Mouse (Mus musculus): Measurements from ENCODE around the gene Aoah. TPM values are rescaled to one million over a fixed set of nuclear protein-coding genes. Genes with fewer than 3 reads are reported as not detected.

Aoah gene
- total and polyA plus RNA-seq, 3 experiments = 0.17 TPM; not detected in 2

DNA sequence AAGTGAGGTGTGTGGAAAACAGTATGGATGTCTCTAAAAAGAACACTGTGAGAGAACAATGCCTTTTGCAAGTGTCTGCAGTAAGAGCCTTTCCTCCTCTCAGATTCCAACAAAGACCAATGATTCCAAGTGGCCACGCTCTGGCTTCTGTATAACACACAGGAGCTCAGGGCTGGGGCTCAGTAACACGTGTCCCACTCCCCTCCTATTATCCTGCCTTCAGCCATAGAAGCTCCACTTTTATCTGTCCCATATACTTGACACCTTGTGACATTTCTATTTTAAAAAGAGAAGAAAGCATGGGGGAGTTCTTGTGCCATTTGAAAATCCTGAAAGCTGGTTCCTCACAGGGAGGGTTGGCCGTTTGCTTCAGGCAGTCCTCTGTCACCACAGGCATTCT is 219.7 kb downstream of the Aoah start:
- Histone ChIP-seq H3K27ac (ENCODE audit: insufficient read depth, low read depth) (no peak overlapping the region), H3K9ac (ENCODE audit: insufficient read depth, low read depth) (no peak overlapping the region), H3K27me3 (replicated peaks) (no peaks in the 10 kb centered on the region), H3K4me2 (ENCODE audit: insufficient read depth, low read depth, poor library complexity, severe bottlenecking) (no peak overlapping the region), H3K4me3 (replicated peaks in 1 of 3; ENCODE audit: low read depth in 2 of 3, low read length in 2 of 3, poor library complexity in 1 of 3) (no peak overlapping the region), H3K9me3 (replicated peaks; ENCODE audit: low read length) (no peaks in the 10 kb centered on the region), H3K79me2 (replicated peaks; ENCODE audit: control insufficient read depth, extremely low read depth, insufficient read depth, poor library complexity, severe bottlenecking) (no peaks in the 10 kb centered on the region), H3K36me3 (replicated peaks in 1 of 2; ENCODE audit: control insufficient read depth in 1 of 2, insufficient read depth in 1 of 2, low read length in 1 of 2) (no peaks in the 10 kb centered on the region), H3K4me1 (ENCODE audit: control insufficient read depth in 1 of 2, insufficient read depth in 2 of 2) (no peaks in the 10 kb centered on the region)
- dilution Hi-C loops (cut with MboI; ENCODE audit: extremely low pct_ligation_motif_present, extremely low pct_unique_long_range_greater_than_20kb, low sequenced_read_pairs) (no loop called here), in situ Hi-C loops (cut with MboI; ENCODE audit: low pct_ligation_motif_present, low pct_unique_long_range_greater_than_20kb, low sequenced_read_pairs) (no loop called here)
- TF ChIP-seq SMC3 (IDR thresholded peaks at IDR 0.05; ENCODE audit: low read depth, low read length) (no peak), MYC (IDR thresholded peaks at IDR 0.05; ENCODE audit: low read depth, low read length) (no peak), ZKSCAN1 (IDR thresholded peaks at IDR 0.05; ENCODE audit: borderline replicate concordance, low read depth, low read length) (no peak), POLR2A (IDR thresholded peaks at IDR 0.05; ENCODE audit: low read depth, low read length) (no peak), JUN (IDR thresholded peaks at IDR 0.05; ENCODE audit: insufficient read depth, low read depth, low read length) (no peak), ELF1 (IDR thresholded peaks at IDR 0.05; ENCODE audit: low read depth, low read length) (no peak), MAZ (IDR thresholded peaks at IDR 0.05; ENCODE audit: low read depth, low read length) (no peak), SIN3A (IDR thresholded peaks at IDR 0.05; ENCODE audit: low read length) (no peak), KAT2A (IDR thresholded peaks at IDR 0.05; ENCODE audit: insufficient replicate concordance, low read length) (no peak), CHD1 (IDR thresholded peaks at IDR 0.05; ENCODE audit: low read depth, low read length) (no peak), USF2 (conservative IDR thresholded peaks at IDR 0.05; ENCODE audit: low read depth, low read length) (no peak), TBP (conservative IDR thresholded peaks at IDR 0.05; ENCODE audit: low read depth, low read length) (no peak), RCOR1 (conservative IDR thresholded peaks at IDR 0.05; ENCODE audit: low read depth, low read length) (no peak), CHD2 (IDR thresholded peaks at IDR 0.05; ENCODE audit: low read length) (no peak), UBTF (IDR thresholded peaks at IDR 0.05; ENCODE audit: low read depth, low read length) (no peak), MXI1 (IDR thresholded peaks at IDR 0.05; ENCODE audit: low read depth, low read length) (no peak), TCF12 (IDR thresholded peaks at IDR 0.05; ENCODE audit: low read depth, low read length) (no peak), USF1 (IDR thresholded peaks at IDR 0.05; ENCODE audit: low read depth, low read length) (no peak)
- no peak for DNase-seq (ENCODE audit: extremely low read depth)

DNA sequence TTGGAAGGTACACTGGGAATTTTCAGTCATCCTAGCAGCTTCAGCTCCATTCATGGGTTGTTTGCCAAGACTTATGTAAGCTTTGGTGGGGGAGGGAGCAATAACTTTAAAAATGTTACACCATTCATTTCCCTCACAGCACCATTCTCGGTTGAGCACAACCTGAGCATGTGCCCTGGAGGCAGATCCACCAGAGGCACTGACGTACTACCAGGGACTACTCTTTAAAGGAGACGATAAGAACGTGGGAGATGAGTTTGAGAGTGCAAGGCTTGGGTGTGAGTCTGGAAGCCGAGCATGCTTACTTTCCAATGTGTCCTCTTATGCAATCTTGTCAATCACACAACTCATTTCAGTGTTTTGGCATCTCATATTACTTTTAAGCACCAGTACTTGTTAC is 230.9 kb downstream of the Aoah start:
- dilution Hi-C loops (cut with MboI; ENCODE audit: extremely low pct_ligation_motif_present, extremely low pct_unique_long_range_greater_than_20kb, low sequenced_read_pairs) = no loop called here

More for the DNA sequence above, 230.9 kb downstream of the Aoah start:
- Histone ChIP-seq H3K4me2 (ENCODE audit: insufficient read depth, low read depth, poor library complexity, severe bottlenecking) (no peak overlapping the region), H3K4me3 (replicated peaks in 1 of 3; ENCODE audit: low read depth in 2 of 3, low read length in 2 of 3, poor library complexity in 1 of 3) (no peak overlapping the region), H3K4me1 (ENCODE audit: control insufficient read depth in 1 of 2, insufficient read depth in 2 of 2) (no peaks in the 10 kb centered on the region), H3K9ac (ENCODE audit: insufficient read depth, low read depth) (no peak overlapping the region), H3K27me3 (replicated peaks) (no peaks in the 10 kb centered on the region), H3K27ac (ENCODE audit: insufficient read depth, low read depth) (no peak overlapping the region), H3K36me3 (replicated peaks in 1 of 2; ENCODE audit: control insufficient read depth in 1 of 2, insufficient read depth in 1 of 2, low read length in 1 of 2) (no peaks in the 10 kb centered on the region), H3K79me2 (replicated peaks; ENCODE audit: control insufficient read depth, extremely low read depth, insufficient read depth, poor library complexity, severe bottlenecking) (no peaks in the 10 kb centered on the region), H3K9me3 (replicated peaks; ENCODE audit: low read length) (no peaks in the 10 kb centered on the region)
- no peak for TF ChIP-seq CTCF (conservative IDR thresholded peaks at IDR 0.05 in 1 of 2, IDR thresholded peaks at IDR 0.05 in 1 of 2; ENCODE audit: low read depth in 2 of 2, low read length in 2 of 2)
- TF ChIP-seq ELF1 (IDR thresholded peaks at IDR 0.05; ENCODE audit: low read depth, low read length) = no peak
- no peak for TF ChIP-seq IRF4 (IDR thresholded peaks at IDR 0.05; ENCODE audit: low read depth, low read length)
- TF ChIP-seq USF2 (conservative IDR thresholded peaks at IDR 0.05; ENCODE audit: low read depth, low read length) = no peak
- TF ChIP-seq NELFE (IDR thresholded peaks at IDR 0.05; ENCODE audit: low read depth, low read length) = no peak
- TF ChIP-seq HCFC1 (IDR thresholded peaks at IDR 0.05; ENCODE audit: low read depth, low read length) = no peak
- no peak for TF ChIP-seq PAX5 (IDR thresholded peaks at IDR 0.05; ENCODE audit: low read length)
- TF ChIP-seq ETS1 (conservative IDR thresholded peaks at IDR 0.05; ENCODE audit: low read depth, low read length) = no peak
- no peak for TF ChIP-seq EP300 (IDR thresholded peaks at IDR 0.05; ENCODE audit: low read length)
- no peak for TF ChIP-seq RCOR1 (conservative IDR thresholded peaks at IDR 0.05; ENCODE audit: low read depth, low read length)
- no peak for TF ChIP-seq SIN3A (IDR thresholded peaks at IDR 0.05; ENCODE audit: low read length)
- TF ChIP-seq JUN (IDR thresholded peaks at IDR 0.05; ENCODE audit: insufficient read depth, low read depth, low read length) = no peak
- no peak for TF ChIP-seq POLR2AphosphoS2 (IDR thresholded peaks at IDR 0.05; ENCODE audit: low read depth, low read length)
- TF ChIP-seq USF1 (IDR thresholded peaks at IDR 0.05; ENCODE audit: low read depth, low read length) = no peak
- TF ChIP-seq MAFK (IDR thresholded peaks at IDR 0.05; ENCODE audit: insufficient replicate concordance, low read length) = no peak
- TF ChIP-seq TCF12 (IDR thresholded peaks at IDR 0.05; ENCODE audit: low read depth, low read length) = no peak
- TF ChIP-seq UBTF (IDR thresholded peaks at IDR 0.05; ENCODE audit: low read depth, low read length) = no peak
- TF ChIP-seq JUND (conservative IDR thresholded peaks at IDR 0.05; ENCODE audit: low read depth, low read length) = no peak
- in situ Hi-C loops (cut with MboI; ENCODE audit: low pct_ligation_motif_present, low pct_unique_long_range_greater_than_20kb, low sequenced_read_pairs) = no loop called here
- no peak for DNase-seq (ENCODE audit: extremely low read depth)

Measured in CH12.LX (cell line).